Mouse (Mus musculus) urinary bladder, postnatal 10 days (tissue): Measurements from ENCODE around the gene Rnf150.

Source experiments
- DNase-seq: peaks from one replicate; pipeline ENCODE4 v3.0.0; 2022; ENCODE audit warnings: low spot score

Gene Rnf150

DNA sequence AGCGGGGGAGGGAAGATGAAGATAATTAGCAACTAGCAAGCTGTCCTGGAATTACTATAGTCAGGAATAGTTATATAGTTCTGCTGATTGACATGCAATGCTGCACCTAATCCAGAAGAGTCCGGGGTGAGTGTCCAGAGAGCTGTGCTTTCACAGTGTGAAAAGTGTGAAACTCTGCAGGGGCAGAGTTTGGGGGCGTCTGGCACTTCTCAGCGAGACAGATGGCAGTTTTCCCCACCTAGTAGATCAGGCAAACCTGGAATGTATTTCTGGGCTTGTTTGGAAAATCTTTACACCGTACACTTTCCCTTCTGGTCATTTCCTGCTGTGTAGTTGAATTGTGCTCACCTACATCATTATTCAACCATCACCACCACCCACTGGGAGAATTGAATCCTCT, 148.6 kb downstream of the Rnf150 start:
- DNase-seq: no peak

DNA sequence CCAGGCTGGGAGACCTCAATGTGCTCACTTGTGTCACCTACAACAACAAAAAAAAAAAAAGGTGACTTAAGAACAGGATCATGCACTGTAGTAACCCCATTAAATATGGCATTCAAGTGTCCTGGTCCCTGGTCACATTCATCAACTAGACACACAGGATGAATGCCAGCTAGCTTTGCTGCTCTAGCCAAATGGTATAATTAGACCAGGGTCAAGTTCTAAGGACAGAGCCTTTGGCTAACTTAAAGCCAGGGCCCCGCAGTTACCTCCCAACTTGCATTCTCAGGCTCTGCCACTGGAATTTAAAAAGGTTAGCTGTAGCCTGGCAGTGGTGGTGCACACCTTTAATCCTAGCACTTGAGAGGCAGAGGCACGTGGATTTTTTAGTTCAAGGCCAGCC, 165.1 kb downstream of the Rnf150 start:
- no peak for DNase-seq

DNA sequence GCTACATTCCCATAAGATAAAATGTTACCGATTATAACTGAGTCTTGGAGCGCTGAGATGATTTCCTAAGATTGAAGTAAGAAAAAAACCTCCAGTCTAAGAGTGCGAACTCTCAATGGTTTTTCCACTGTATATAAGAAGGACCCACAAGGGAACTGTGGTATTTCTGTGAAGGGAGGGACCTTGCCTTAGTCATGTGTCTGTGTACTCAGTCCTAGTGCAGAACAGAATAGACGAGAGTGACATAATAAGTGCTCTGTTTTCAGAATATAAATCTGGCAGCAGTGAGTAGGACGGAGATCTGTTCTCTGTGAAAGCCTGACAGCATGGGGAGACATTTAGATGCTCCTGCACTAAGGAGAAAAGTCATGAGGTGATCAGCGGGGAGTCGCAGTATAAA, 169.6 kb downstream of the Rnf150 start:
- no peak for DNase-seq

DNA sequence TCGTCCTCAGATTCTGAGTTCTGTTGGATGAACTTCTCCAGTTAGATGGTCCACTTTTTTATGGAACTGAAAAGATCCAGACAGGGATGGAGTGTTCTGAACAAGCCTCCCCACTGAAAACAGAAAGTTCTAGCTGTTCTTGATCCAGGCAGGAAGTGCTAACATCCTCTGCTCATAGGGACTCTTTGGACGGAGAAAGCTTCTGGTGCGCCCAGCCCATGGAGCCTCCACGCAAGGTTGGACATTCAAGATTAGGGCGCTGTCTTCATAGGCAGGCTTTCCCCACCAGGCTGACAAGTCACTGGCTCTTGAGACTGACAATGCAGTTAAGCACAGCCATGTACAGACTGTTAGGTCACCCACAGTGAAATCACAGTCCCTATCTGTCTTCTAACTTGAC, 172.0 kb downstream of the Rnf150 start:
- no peak for DNase-seq

DNA sequence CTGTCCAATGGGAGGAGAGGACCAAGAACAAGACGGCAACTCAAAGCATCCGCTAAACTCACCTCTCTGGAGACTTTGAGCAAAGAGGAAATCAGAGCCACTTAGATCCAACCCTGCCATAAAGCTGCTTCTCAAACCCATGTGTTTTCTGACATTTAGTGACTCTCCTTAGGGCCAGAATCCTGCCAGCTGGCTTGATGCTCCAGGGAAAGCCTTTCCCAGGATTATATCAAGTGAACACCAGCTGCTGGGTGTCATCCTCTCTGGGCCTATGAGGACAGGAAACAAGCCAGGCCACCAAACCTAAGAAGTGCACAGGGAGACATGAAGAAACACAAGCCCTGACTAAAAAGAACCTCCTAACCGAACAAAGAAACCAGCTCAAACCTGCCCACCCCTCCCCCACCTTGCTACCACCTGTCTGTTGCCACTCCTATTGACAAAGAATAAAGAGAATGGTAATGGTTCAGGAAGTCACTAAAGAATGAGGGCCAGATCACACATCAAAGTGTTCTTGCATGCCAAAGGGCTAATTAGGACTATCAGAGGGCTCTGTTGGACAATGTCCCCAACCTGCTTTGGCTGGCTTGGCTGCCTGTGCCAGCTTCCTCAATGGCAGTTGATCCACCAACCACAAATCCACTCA, 173.5 kb downstream of the Rnf150 start:
- no peak for DNase-seq

DNA sequence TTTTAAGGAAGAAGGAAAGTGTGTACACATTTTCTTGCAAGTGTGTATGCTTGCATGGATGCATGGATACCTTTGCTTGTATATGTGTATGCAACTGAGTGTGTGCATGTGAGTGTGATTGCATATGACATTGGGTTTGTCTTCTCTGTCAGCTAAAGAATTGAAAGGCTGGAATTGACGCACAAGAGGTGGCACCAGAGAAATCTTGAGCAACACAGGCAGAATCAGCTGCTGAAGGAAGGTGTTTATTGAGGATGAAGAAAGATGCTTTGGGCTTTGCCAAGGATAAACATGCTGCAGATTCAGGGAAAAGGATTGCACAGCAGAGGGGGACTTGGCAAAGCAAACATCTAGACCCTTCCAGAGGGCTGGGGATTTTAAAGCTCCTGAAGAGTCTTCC, 174.2 kb downstream of the Rnf150 start:
- no peak for DNase-seq

GRCm38 (mm10) chr8:83038575-83038974, 175.4 kb downstream of the Rnf150 start:
- no peak for DNase-seq

DNA sequence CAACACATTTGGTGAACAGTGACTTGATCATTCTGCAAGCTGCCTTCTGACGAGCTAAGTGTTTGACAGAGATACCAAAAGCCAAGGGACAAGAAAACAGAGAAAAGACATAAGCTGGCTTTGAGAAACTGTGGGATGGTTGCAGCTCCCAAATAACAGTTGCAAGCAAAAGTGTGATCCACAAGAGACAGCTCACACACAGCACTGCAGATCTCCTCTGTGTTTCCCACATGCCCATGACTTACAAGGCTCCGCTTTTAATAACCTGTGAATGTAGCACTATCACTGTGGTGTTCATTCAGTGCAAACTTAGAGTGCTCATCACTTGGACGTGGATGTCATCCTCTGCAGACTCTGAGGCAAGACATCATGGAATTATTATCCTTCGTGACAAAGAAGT, 178.3 kb downstream of the Rnf150 start:
- no peak for DNase-seq

DNA sequence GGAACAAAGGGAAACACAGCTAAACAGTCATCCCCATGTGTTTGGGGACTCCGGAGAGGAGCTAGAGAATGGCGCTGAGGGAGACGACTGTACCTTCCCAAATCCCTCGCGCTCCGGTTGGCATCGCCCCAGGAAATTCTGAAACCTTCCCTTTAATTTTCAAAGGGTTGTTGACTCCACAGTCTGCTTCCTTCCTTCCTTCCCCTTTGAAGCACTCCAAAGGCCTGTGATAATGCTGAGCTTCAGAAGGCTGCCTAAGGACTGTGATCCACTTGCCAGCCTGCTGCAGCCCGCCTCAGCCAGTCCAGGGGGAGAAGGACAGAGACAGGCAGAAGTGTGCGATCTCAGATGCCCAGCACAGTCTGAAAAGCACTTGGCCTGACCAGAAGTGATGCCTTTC, 183.8 kb downstream of the Rnf150 start:
- no peak for DNase-seq

DNA sequence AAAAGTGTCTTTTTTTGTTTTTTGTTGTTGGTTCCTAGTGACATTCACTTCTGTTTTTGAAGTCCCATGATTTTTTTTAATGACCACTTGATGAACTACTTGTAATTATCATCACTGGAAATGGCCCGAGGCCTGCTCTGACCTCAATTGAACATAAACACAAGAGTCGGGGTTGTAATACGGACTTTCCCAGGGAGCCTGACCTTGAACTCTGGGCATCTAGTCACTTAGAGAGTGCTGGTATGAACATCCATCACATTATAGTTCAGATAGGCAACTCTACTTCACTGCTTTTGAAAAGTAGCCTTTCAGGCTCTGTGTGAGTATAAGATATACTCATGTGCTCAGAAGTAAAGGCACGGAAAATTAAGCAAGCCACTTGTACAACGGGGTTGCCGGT, 185.4 kb downstream of the Rnf150 start:
- DNase-seq: no peak

- DNase-seq: no peak
These were observed 186.0 kb downstream of the Rnf150 start for GRCm38 (mm10) chr8:83049171-83049601.

GRCm38 (mm10) chr8:83049616-83050015, 186.5 kb downstream of the Rnf150 start:
- DNase-seq: no peak

GRCm38 (mm10) chr8:83052896-83053295, 189.7 kb downstream of the Rnf150 start:
- DNase-seq: no peak

GRCm38 (mm10) chr8:83054801-83055200, 191.6 kb downstream of the Rnf150 start:
- DNase-seq: no peak

GRCm38 (mm10) chr8:83058951-83059350, 195.8 kb downstream of the Rnf150 start:
- DNase-seq: no peak

GRCm38 (mm10) chr8:83060076-83060475, 196.9 kb downstream of the Rnf150 start:
- no peak for DNase-seq

GRCm38 (mm10) chr8:83061257-83061656, 198.1 kb downstream of the Rnf150 start:
- no peak for DNase-seq

DNA sequence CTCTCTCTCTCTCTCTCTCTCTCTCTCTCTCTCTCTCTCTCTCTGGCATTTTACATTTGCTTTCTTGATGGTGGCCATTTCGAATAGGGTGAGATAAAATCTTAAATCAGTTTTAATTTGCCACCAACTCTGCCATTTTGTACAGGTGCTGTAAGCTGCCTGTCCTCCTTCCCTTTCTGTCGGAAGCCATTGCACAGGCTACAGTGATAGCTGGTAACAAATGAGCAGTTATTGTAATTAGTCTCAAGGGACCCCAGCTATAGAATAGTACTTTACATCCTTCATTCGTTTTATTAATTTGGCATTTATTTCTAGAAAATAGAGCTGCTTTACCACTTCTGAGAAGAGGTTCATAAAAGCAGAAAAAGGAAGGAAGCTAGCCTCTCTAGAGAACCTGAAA, 198.7 kb downstream of the Rnf150 start:
- no peak for DNase-seq

GRCm38 (mm10) chr8:83062276-83062675, 199.1 kb downstream of the Rnf150 start:
- DNase-seq: no peak

GRCm38 (mm10) chr8:83064096-83064495, 200.9 kb downstream of the Rnf150 start:
- DNase-seq: no peak

DNA sequence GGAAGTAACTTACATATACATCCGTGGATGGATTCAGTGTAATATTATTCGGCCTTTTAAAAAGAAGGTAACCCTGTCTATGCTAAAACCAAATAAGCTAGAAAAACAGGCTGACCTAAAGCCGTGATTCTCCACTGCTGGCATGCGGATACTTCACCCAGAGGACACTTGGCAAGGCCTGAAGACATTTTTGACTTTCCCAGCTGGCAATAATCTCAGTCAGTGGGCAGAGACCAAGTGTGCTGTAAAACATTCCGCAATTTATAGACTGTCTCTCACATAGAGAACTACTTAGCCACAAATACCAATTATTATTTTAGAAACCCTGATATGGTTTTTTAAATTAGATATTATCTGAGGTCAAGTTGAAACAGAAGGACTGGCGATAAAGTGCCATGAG, 202.9 kb downstream of the Rnf150 start:
- DNase-seq: no peak

DNA sequence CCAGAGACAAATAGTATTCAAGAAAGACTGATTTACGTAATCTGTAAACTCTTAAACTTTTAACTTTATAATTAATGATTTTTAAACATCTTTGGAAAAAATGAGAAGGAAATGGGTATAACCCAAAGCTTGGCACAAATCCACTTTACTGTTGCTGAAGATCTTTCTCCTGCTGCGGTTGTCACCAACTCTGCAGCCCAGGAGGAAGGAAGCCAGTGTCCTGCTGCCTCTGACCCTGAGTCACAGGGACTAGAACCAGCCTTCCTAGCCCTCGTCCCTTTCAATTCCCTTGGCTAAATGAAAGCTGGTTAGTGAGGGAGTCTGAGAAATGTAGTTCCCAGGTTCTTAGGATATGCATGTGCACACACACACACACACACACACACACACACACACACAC, 203.7 kb downstream of the Rnf150 start:
- DNase-seq: no peak

- DNase-seq: no peak
These were observed 204.8 kb downstream of the Rnf150 start for GRCm38 (mm10) chr8:83067906-83068305.

DNA sequence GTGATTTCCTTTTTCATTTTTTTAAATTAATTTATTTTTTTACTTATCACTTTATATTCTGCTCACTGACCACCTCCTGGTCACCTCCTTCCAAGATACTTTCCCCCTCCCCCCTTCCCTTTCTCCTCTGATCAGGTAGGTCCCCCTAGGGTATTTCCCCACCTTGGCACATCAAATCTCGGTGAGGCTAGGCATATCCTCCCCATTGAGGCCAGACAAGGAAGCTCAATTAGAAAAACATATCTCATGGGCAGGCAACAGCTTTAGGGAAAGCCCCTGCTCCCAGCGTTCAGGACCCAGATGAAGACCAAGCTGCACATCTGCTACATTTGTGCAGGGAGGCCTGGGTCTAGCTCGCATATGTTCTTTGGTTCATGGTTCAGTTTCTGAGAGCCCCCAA, 211.1 kb downstream of the Rnf150 start:
- no peak for DNase-seq

DNA sequence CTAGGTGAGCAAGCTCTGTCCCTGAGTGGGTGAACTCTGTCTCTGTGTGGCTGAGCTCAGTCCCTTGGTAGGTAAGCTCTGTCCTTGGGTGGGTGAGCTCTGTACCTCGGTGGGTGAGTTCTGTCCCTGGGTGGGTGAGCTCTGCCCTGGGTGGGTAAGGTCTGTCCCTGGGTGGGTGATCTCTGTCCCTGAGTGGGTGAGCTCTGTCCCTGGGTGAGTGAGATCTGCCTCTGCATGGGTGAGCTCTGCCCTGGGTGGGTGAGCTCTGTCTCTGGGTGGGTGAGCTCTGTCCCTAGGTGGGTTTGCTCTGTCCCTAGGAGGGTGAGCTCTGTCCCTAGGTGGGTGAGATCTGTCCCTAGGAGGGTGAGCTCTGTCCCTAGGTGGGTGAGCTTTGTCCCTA, 213.5 kb downstream of the Rnf150 start:
- no peak for DNase-seq
